In the genomic region with DNA sequence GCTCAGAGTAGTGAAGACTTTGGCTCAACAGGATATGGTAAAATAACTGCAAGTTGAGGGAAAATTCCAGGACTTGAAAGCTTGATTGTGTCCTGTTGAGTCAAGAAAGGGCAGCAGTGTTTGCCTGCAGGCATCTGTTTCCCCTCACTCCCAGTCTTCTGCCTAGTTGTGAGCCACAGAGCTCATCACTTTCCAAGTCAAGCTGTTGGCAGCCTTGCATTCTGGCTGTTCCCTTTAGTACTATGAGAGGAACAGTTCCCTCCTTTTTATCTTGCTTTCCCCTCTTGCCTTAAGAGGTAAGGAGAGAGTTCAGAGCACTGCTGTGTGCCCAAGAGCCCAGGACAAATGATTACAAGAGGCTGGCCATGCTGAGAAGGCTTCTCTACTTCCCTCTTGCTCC, we compare ENCODE assay signal across 18 mouse cellular contexts.
A peak's percentile ranks its signal among the peaks of the same experiment; 100 is the strongest.
DNase-seq lines count a peak whose midpoint lies in the region; ATAC-seq and TF ChIP-seq lines count a peak whose summit lies in the region.
"Had no signal": no experiment of that assay in that cellular context is flagged by ENCODE, and none has a peak within 500 bp of the region (broad histone marks: within the 10 kb centered on the region; RNA-seq: fewer than 3 reads in every experiment).

No protein-coding gene starts in this region.

- H3K4me3 ChIP-seq in heart, embryonic 14.5 days (ENCODE audit: control insufficient read depth in 1 of 2, insufficient read depth in 1 of 2, low read depth in 1 of 2, low read length in 2 of 2): no peak overlapping the region
- H3K4me3 ChIP-seq in lung, embryonic 14.5 days (ENCODE audit: low read depth, low read length): no peak overlapping the region
- H3K4me3 ChIP-seq: forebrain, embryonic 10.5 days; lung, embryonic 15.5 days; neural tube, embryonic 12.5 days; stomach, embryonic 15.5 days had no signal

- no peak for ATAC-seq in heart, embryonic 14.5 days (ENCODE audit: insufficient number of reproducible peaks, insufficient read depth, low FRiP score, low read depth)
- no peak for ATAC-seq in lung, embryonic 14.5 days (ENCODE audit: insufficient read depth)

- DNase-seq in NIH3T3 (ENCODE audit: low read depth): peak; percentile 25
- peak; percentile 35 for DNase-seq in brain, embryonic 14.5 days (ENCODE audit: low read depth)
- peak; percentile 47 for DNase-seq in lung, embryonic 14.5 days
- no peak for DNase-seq in thymus, postnatal 10 days (ENCODE audit: low spot score in 2 of 2)
- DNase-seq in cerebellum, adult 9-11 months: no peak
- no peak for DNase-seq in adrenal gland, postnatal 14 days
- DNase-seq in cerebellum, adult 18-20 months: no peak
- DNase-seq: cerebellum, adult 9-10 months; gastrocnemius, postnatal 14 days; kidney, adult 2 months; kidney, postnatal 14 days; spleen, adult 18-20 months; thymus, postnatal 14 days had no signal

- no peak for TF ChIP-seq CTCF in brain, embryonic 14.5 days (IDR thresholded peaks at IDR 0.05; ENCODE audit: borderline replicate concordance, extremely low read depth, insufficient read depth, insufficient read length)
- no peak for TF ChIP-seq CTCF in lung, embryonic 14.5 days (IDR thresholded peaks at IDR 0.05; ENCODE audit: low read depth)

- H3K9ac ChIP-seq in heart, embryonic 14.5 days (ENCODE audit: low read length): no peak overlapping the region
- no peak overlapping the region for H3K9ac ChIP-seq in lung, embryonic 14.5 days
- H3K9ac ChIP-seq: lung, embryonic 15.5 days; neural tube, embryonic 12.5 days; stomach, embryonic 15.5 days had no signal

- H3K36me3 ChIP-seq in heart, embryonic 14.5 days (ENCODE audit: control insufficient read depth, insufficient read depth, low read length): no peaks in the 10 kb centered on the region
- no peaks in the 10 kb centered on the region for H3K36me3 ChIP-seq in lung, embryonic 14.5 days (ENCODE audit: insufficient read depth)
- H3K36me3 ChIP-seq: forebrain, embryonic 10.5 days; lung, embryonic 15.5 days; neural tube, embryonic 12.5 days; stomach, embryonic 15.5 days had no signal

- TF ChIP-seq POLR2A in brain, embryonic 14.5 days (IDR thresholded peaks at IDR 0.05; ENCODE audit: borderline replicate concordance, extremely low read depth, insufficient read depth, insufficient read length, poor library complexity, severe bottlenecking): no peak

- no peaks in the 10 kb centered on the region for H3K27me3 ChIP-seq in heart, embryonic 14.5 days (ENCODE audit: control insufficient read depth, insufficient read depth, low read length)
- no peaks in the 10 kb centered on the region for H3K27me3 ChIP-seq in lung, embryonic 14.5 days (ENCODE audit: insufficient read depth, low read length)
- H3K27me3 ChIP-seq: lung, embryonic 15.5 days; neural tube, embryonic 12.5 days; stomach, embryonic 15.5 days had no signal

- peaks cover 6 to 20% of the 10 kb centered on the region in 2 experiments for H3K4me1 ChIP-seq in heart, embryonic 14.5 days (ENCODE audit: control insufficient read depth in 2 of 2, insufficient read depth in 2 of 2, low read length in 2 of 2)
- H3K4me1 ChIP-seq in lung, embryonic 14.5 days (ENCODE audit: insufficient read depth): no peaks in the 10 kb centered on the region
- H3K4me1 ChIP-seq: lung, embryonic 15.5 days; neural tube, embryonic 12.5 days; stomach, embryonic 15.5 days had no signal

- no peaks in the 10 kb centered on the region for H3K9me3 ChIP-seq in heart, embryonic 14.5 days (ENCODE audit: control insufficient read depth, low read length)
- H3K9me3 ChIP-seq in lung, embryonic 14.5 days (ENCODE audit: low read depth, low read length): no peaks in the 10 kb centered on the region
- H3K9me3 ChIP-seq: forebrain, embryonic 10.5 days; lung, embryonic 15.5 days; neural tube, embryonic 12.5 days; stomach, embryonic 15.5 days had no signal

- peak overlapping the region; percentile 60 to 62 for H3K27ac ChIP-seq in heart, embryonic 14.5 days (replicated peaks in 1 of 2; ENCODE audit: control insufficient read depth in 1 of 2, insufficient read depth in 1 of 2, low read depth in 2 of 2, low read length in 2 of 2)
- H3K27ac ChIP-seq in lung, embryonic 14.5 days (ENCODE audit: low read depth): no peak overlapping the region
- H3K27ac ChIP-seq: forebrain, embryonic 10.5 days; lung, embryonic 15.5 days; neural tube, embryonic 12.5 days; stomach, embryonic 15.5 days had no signal

- H3K4me2 ChIP-seq in heart, embryonic 14.5 days (ENCODE audit: low read length): no peak overlapping the region
- H3K4me2 ChIP-seq in lung, embryonic 14.5 days: no peak overlapping the region
- H3K4me2 ChIP-seq: lung, embryonic 15.5 days; neural tube, embryonic 12.5 days; stomach, embryonic 15.5 days had no signal

Comparison
In these comparisons a context has a peak if more than half of its experiments do, and no peak if none do; other contexts are left out.
1. DNase-seq: peak in NIH3T3 (single experiment), brain, embryonic 14.5 days (single experiment) and lung, embryonic 14.5 days (single experiment); none in thymus, postnatal 10 days (0 of 2), cerebellum, adult 9-11 months (single experiment), adrenal gland, postnatal 14 days (single experiment) and cerebellum, adult 18-20 months (0 of 2).